Mouse (Mus musculus) hindbrain, embryonic 11.5 days (tissue): Measurements from ENCODE around the gene Pkd2l1. TPM values are rescaled to one million over a fixed set of nuclear protein-coding genes. Genes with fewer than 3 reads are reported as not detected.

Experiments used
- ATAC-seq: fragments of 200-750 bp; cut with Nextera tagmentation; 2 replicates; pipeline ENCODE4 v1.8.0; 2017; ENCODE audit warnings: mild to moderate bottlenecking, moderate TSS enrichment, moderate library complexity; ENCODE audit not compliant: low FRiP score
- DNase-seq: peaks from one replicate; pipeline ENCODE4 v3.0.0-alpha.2; 2015; ENCODE audit warnings: low spot score
- H3K27ac ChIP-seq: fragments of 300-500 bp; sonication (generic); 2 replicates; pipeline ENCODE4 v1.5.1; 2014; ENCODE audit warnings: mild to moderate bottlenecking, low read depth, low read length
- H3K27me3 ChIP-seq: fragments of 300-500 bp; sonication (generic); 2 replicates; pipeline ENCODE4 v1.6.1; 2014; ENCODE audit warnings: mild to moderate bottlenecking, low read length, moderate library complexity, mixed read lengths; ENCODE audit not compliant: control insufficient read depth, insufficient read depth
- H3K36me3 ChIP-seq: fragments of 300-500 bp; sonication (generic); 2 replicates; pipeline ENCODE4 v1.6.1; 2014; ENCODE audit warnings: mild to moderate bottlenecking, low read length, moderate library complexity, mixed read lengths; ENCODE audit not compliant: control insufficient read depth, insufficient read depth
- H3K4me1 ChIP-seq: fragments of 300-500 bp; sonication (generic); replicated peaks from 2 replicates; pipeline ENCODE4 v1.6.1; 2014; ENCODE audit warnings: low read length, mixed read lengths; ENCODE audit not compliant: control insufficient read depth, insufficient read depth
- H3K4me2 ChIP-seq: fragments of 300-500 bp; sonication (generic); replicated peaks from 2 replicates; pipeline ENCODE4 v1.6.1; 2014; ENCODE audit warnings: mild to moderate bottlenecking, low read depth, low read length
- H3K4me3 ChIP-seq: fragments of 300-500 bp; sonication (generic); 2 replicates; pipeline ENCODE4 v1.5.1; 2014; ENCODE audit warnings: low read depth, low read length
- H3K9ac ChIP-seq: fragments of 300-500 bp; sonication (generic); 2 replicates; pipeline ENCODE4 v1.6.1; 2014; ENCODE audit warnings: low read depth, low read length
- H3K9me3 ChIP-seq: fragments of 300-500 bp; sonication (generic); 2 replicates; pipeline ENCODE4 v1.6.1; 2016; ENCODE audit warnings: low read length; ENCODE audit not compliant: control insufficient read depth
- WGBS: fragments of 180-500 bp; shearing (Covaris S2); extraction: QIAGEN DNeasy Blood & Tissue Kit; methylation state at CpG from one replicate; pipeline ENCODE4 v1.1.7; 2014; 5-methylcytosine and 5-hydroxymethylcytosine counted together
- polyA plus RNA-seq: library from polyadenylated mRNA; unstranded; fragments of >200 nt; fragmentation: Nextera tagmentation; extraction: Ambion mirVana; gene quantifications from 2 replicates; pipeline ENCODE4 v1.2.1, GENCODE M21; 2014

Pkd2l1 gene
- polyA plus RNA-seq, 1 experiment from 2014 or later, result 0.37 TPM

- no peak for DNase-seq
- H3K4me3 ChIP-seq, result no peak overlapping the region
- no peak overlapping the region for H3K27ac ChIP-seq
- WGBS, result 95% methylated on average over 1 of the region's 1 CpGs
- H3K36me3 ChIP-seq, result no peaks in the 10 kb centered on the region
- no peaks in the 10 kb centered on the region for H3K4me1 ChIP-seq
- H3K27me3 ChIP-seq, result no peaks in the 10 kb centered on the region
- H3K4me2 ChIP-seq, result no peak overlapping the region
- H3K9ac ChIP-seq, result no peak overlapping the region
- H3K9me3 ChIP-seq, result no peaks in the 10 kb centered on the region
- ATAC-seq, result no peak
These were observed 11.7 kb downstream of the Pkd2l1 start for GRCm38 (mm10) chr19:44180502-44180901.

GRCm38 (mm10) chr19:44176741-44177140 is 15.5 kb downstream of the Pkd2l1 start:
- Histone ChIP-seq H3K27ac (no peak overlapping the region), H3K36me3 (no peaks in the 10 kb centered on the region), H3K9me3 (no peaks in the 10 kb centered on the region), H3K27me3 (no peaks in the 10 kb centered on the region), H3K4me3 (no peak overlapping the region), H3K9ac (no peak overlapping the region), H3K4me1 (no peaks in the 10 kb centered on the region), H3K4me2 (no peak overlapping the region)
- ATAC-seq (no peak), DNase-seq (no peak)
- 91% methylated on average over 3 of the region's 3 CpGs for WGBS

- H3K4me1 ChIP-seq, result no peaks in the 10 kb centered on the region
- H3K9me3 ChIP-seq, result no peaks in the 10 kb centered on the region
- no peak overlapping the region for H3K4me2 ChIP-seq
- no peak overlapping the region for H3K27ac ChIP-seq
- WGBS, result 64% methylated on average over 8 of the region's 8 CpGs
- H3K9ac ChIP-seq, result no peak overlapping the region
- ATAC-seq, result no peak
- no peaks in the 10 kb centered on the region for H3K27me3 ChIP-seq
- no peaks in the 10 kb centered on the region for H3K36me3 ChIP-seq
- DNase-seq, result no peak
- no peak overlapping the region for H3K4me3 ChIP-seq
These were observed 17.4 kb downstream of the Pkd2l1 start for GRCm38 (mm10) chr19:44174835-44175234.

GRCm38 (mm10) chr19:44161515-44161914 is 30.7 kb downstream of the Pkd2l1 start:
- WGBS, result 26% methylated on average over 3 of the region's 3 CpGs

GRCm38 (mm10) chr19:44159386-44159785 is 32.9 kb downstream of the Pkd2l1 start:
- Histone ChIP-seq H3K27me3 (peaks cover 2% of the 10 kb centered on the region; the same call in 1 of the 2 replicates), H3K4me2 (no peak overlapping the region), H3K4me1 (no peaks in the 10 kb centered on the region), H3K9ac (no peak overlapping the region), H3K4me3 (no peak overlapping the region), H3K36me3 (no peaks in the 10 kb centered on the region), H3K27ac (no peak overlapping the region), H3K9me3 (no peaks in the 10 kb centered on the region)
- DNase-seq (no peak), ATAC-seq (no peak)
- WGBS, result 78% methylated on average over 3 of the region's 3 CpGs

More at GRCm38 (mm10) chr19:44161515-44161914, 30.7 kb downstream of the Pkd2l1 start:
- Histone ChIP-seq H3K36me3 (no peaks in the 10 kb centered on the region), H3K4me3 (no peak overlapping the region), H3K27me3 (no peaks in the 10 kb centered on the region), H3K9me3 (no peaks in the 10 kb centered on the region), H3K27ac (no peak overlapping the region), H3K4me1 (no peaks in the 10 kb centered on the region), H3K9ac (no peak overlapping the region), H3K4me2 (no peak overlapping the region)
- ATAC-seq (no peak), DNase-seq (peak; percentile 17)

GRCm38 (mm10) chr19:44157005-44157404 is 35.2 kb downstream of the Pkd2l1 start:
- H3K9me3 ChIP-seq, result no peaks in the 10 kb centered on the region
- no peak overlapping the region for H3K27ac ChIP-seq
- H3K4me1 ChIP-seq, result no peaks in the 10 kb centered on the region
- no peaks in the 10 kb centered on the region for H3K36me3 ChIP-seq
- no peak overlapping the region for H3K4me3 ChIP-seq
- H3K4me2 ChIP-seq, result no peak overlapping the region
- no peak for ATAC-seq
- no peak for DNase-seq
- H3K27me3 ChIP-seq, result peaks cover 4% of the 10 kb centered on the region; the same call in 1 of the 2 replicates
- WGBS, result 91% methylated on average over 10 of the region's 10 CpGs
- no peak overlapping the region for H3K9ac ChIP-seq

GRCm38 (mm10) chr19:44153781-44154180 is 38.5 kb downstream of the Pkd2l1 start:
- ATAC-seq, result no peak
- H3K9ac ChIP-seq, result no peak overlapping the region
- 84% methylated on average over 5 of the region's 5 CpGs for WGBS
- no peaks in the 10 kb centered on the region for H3K4me1 ChIP-seq
- no peaks in the 10 kb centered on the region for H3K36me3 ChIP-seq
- H3K9me3 ChIP-seq, result no peaks in the 10 kb centered on the region
- H3K4me3 ChIP-seq, result no peak overlapping the region
- no peak for DNase-seq
- H3K27me3 ChIP-seq, result peaks cover 4% of the 10 kb centered on the region; the same call in 1 of the 2 replicates
- H3K4me2 ChIP-seq, result no peak overlapping the region
- H3K27ac ChIP-seq, result no peak overlapping the region

- H3K9ac ChIP-seq, result no peak overlapping the region
- no peak overlapping the region for H3K27ac ChIP-seq
- H3K9me3 ChIP-seq, result no peaks in the 10 kb centered on the region
- H3K27me3 ChIP-seq, result 0 out of 2 replicates have a peak, but pooled peaks cover 2% of the 10 kb centered on the region
- H3K4me1 ChIP-seq, result no peaks in the 10 kb centered on the region
- H3K4me2 ChIP-seq, result no peak overlapping the region
- no peak for DNase-seq
- no peaks in the 10 kb centered on the region for H3K36me3 ChIP-seq
- H3K4me3 ChIP-seq, result no peak overlapping the region
- WGBS, result 69% methylated on average over 2 of the region's 2 CpGs
- ATAC-seq, result no peak
These were observed 43.3 kb downstream of the Pkd2l1 start for GRCm38 (mm10) chr19:44148991-44149390.

GRCm38 (mm10) chr19:44148345-44148744 is 43.9 kb downstream of the Pkd2l1 start:
- Histone ChIP-seq H3K4me1 (no peaks in the 10 kb centered on the region), H3K9me3 (no peaks in the 10 kb centered on the region), H3K27ac (no peak overlapping the region), H3K27me3 (no peaks in the 10 kb centered on the region), H3K4me2 (no peak overlapping the region), H3K36me3 (no peaks in the 10 kb centered on the region), H3K4me3 (no peak overlapping the region), H3K9ac (no peak overlapping the region)
- 35% methylated on average over 2 of the region's 2 CpGs for WGBS
- ATAC-seq, result no peak
- peak; percentile 10 for DNase-seq
